Mouse (Mus musculus) embryonic facial prominence, embryonic 15.5 days (tissue): ENCODE measurements at regions not wholly inside any gene's neighbourhood (a gene's known extent, or its start where the extent isn't known, plus 50 kb on each side); places are given as distances from the start of the nearest gene placed in this dataset.

Experiments used
- ATAC-seq: fragments of 200-750 bp; cut with Nextera tagmentation; 2 replicates; pipeline ENCODE4 v1.8.0; 2017; ENCODE audit warnings: low read depth, moderate TSS enrichment; ENCODE audit not compliant: insufficient number of reproducible peaks, low FRiP score, low TSS enrichment
- H3K27ac ChIP-seq: fragments of 300-500 bp; sonication (generic); replicated peaks from 2 replicates; pipeline ENCODE4 v1.5.1; 2015; ENCODE audit warnings: mild to moderate bottlenecking, inconsistent platforms
- H3K27me3 ChIP-seq: fragments of 300-500 bp; sonication (generic); 2 replicates; pipeline ENCODE4 v1.6.1; 2015; ENCODE audit warnings: inconsistent platforms
- H3K36me3 ChIP-seq: fragments of 300-500 bp; sonication (generic); 2 replicates; pipeline ENCODE4 v1.6.1; 2015; ENCODE audit warnings: mild to moderate bottlenecking, inconsistent platforms
- H3K4me1 ChIP-seq: fragments of 300-500 bp; sonication (generic); 2 replicates; pipeline ENCODE4 v1.6.1; 2015; ENCODE audit warnings: inconsistent platforms
- H3K4me2 ChIP-seq: fragments of 300-500 bp; sonication (generic); replicated peaks from 2 replicates; pipeline ENCODE4 v1.6.1; 2015; ENCODE audit warnings: mild to moderate bottlenecking, inconsistent platforms
- H3K4me3 ChIP-seq: fragments of 300-500 bp; sonication (generic); replicated peaks from 2 replicates; pipeline ENCODE4 v1.5.1; 2015; ENCODE audit warnings: mild to moderate bottlenecking, inconsistent platforms
- H3K9ac ChIP-seq: fragments of 300-500 bp; sonication (generic); 2 replicates; pipeline ENCODE4 v1.6.1; 2015; ENCODE audit warnings: inconsistent platforms
- H3K9me3 ChIP-seq: fragments of 300-500 bp; sonication (generic); replicated peaks from 2 replicates; pipeline ENCODE4 v1.6.1; 2016; ENCODE audit warnings: inconsistent platforms
- WGBS: fragments of 180-500 bp; shearing (Covaris S2); methylation state at CpG from one replicate; pipeline ENCODE4 v1.1.7; 2015; 5-methylcytosine and 5-hydroxymethylcytosine counted together

GRCm38 (mm10) chr13:26026386-26026785 lies 743.6 kb downstream of the Hdgfl1 start:
- Histone ChIP-seq H3K27ac (no peak overlapping the region), H3K9me3 (no peaks in the 10 kb centered on the region), H3K4me3 (no peak overlapping the region), H3K9ac (no peak overlapping the region), H3K27me3 (no peaks in the 10 kb centered on the region), H3K4me1 (no peaks in the 10 kb centered on the region), H3K4me2 (no peak overlapping the region), H3K36me3 (no peaks in the 10 kb centered on the region)
- ATAC-seq = no peak
- WGBS = 54% methylated on average over 3 of the region's 3 CpGs

GRCm38 (mm10) chr13:26024696-26025095 lies 745.3 kb downstream of the Hdgfl1 start:
- H3K4me1 ChIP-seq = no peaks in the 10 kb centered on the region
- no peaks in the 10 kb centered on the region for H3K9me3 ChIP-seq
- no peak overlapping the region for H3K27ac ChIP-seq
- no peaks in the 10 kb centered on the region for H3K36me3 ChIP-seq
- H3K27me3 ChIP-seq = no peaks in the 10 kb centered on the region
- H3K9ac ChIP-seq = no peak overlapping the region
- ATAC-seq = no peak
- no peak overlapping the region for H3K4me3 ChIP-seq
- no peak overlapping the region for H3K4me2 ChIP-seq

GRCm38 (mm10) chr13:26020491-26020890 lies 749.5 kb downstream of the Hdgfl1 start:
- Histone ChIP-seq H3K9ac (no peak overlapping the region), H3K9me3 (no peaks in the 10 kb centered on the region), H3K36me3 (no peaks in the 10 kb centered on the region), H3K27ac (no peak overlapping the region), H3K4me3 (no peak overlapping the region), H3K4me1 (no peaks in the 10 kb centered on the region), H3K27me3 (no peaks in the 10 kb centered on the region), H3K4me2 (no peak overlapping the region)
- 79% methylated on average over 2 of the region's 2 CpGs for WGBS
- ATAC-seq = no peak

- no peak for ATAC-seq
- Histone ChIP-seq H3K36me3 (no peaks in the 10 kb centered on the region), H3K4me3 (no peak overlapping the region), H3K27ac (no peak overlapping the region), H3K4me1 (no peaks in the 10 kb centered on the region), H3K4me2 (no peak overlapping the region), H3K9me3 (no peaks in the 10 kb centered on the region), H3K27me3 (no peaks in the 10 kb centered on the region), H3K9ac (no peak overlapping the region)
- 75% methylated on average over 1 of the region's 1 CpGs for WGBS
Observed at GRCm38 (mm10) chr13:26009131-26009530, 738.8 kb upstream of the Nrsn1 start.

- Histone ChIP-seq H3K4me2 (no peak overlapping the region), H3K9me3 (no peaks in the 10 kb centered on the region), H3K36me3 (no peaks in the 10 kb centered on the region), H3K4me1 (no peaks in the 10 kb centered on the region), H3K4me3 (no peak overlapping the region), H3K27me3 (no peaks in the 10 kb centered on the region), H3K27ac (no peak overlapping the region), H3K9ac (no peak overlapping the region)
- 76% methylated on average over 7 of the region's 7 CpGs for WGBS
- no peak for ATAC-seq
Observed at GRCm38 (mm10) chr13:26004768-26005560, 734.7 kb upstream of the Nrsn1 start.

- 63% methylated on average over 1 of the region's 1 CpGs for WGBS
Observed at GRCm38 (mm10) chr13:25993526-25993925, 723.2 kb upstream of the Nrsn1 start.

GRCm38 (mm10) chr13:25989067-25989756 lies 718.9 kb upstream of the Nrsn1 start:
- WGBS = 65% methylated on average over 5 of the region's 5 CpGs

More at GRCm38 (mm10) chr13:25993526-25993925, 723.2 kb upstream of the Nrsn1 start:
- H3K4me2 ChIP-seq = no peak overlapping the region
- H3K9me3 ChIP-seq = no peaks in the 10 kb centered on the region
- H3K36me3 ChIP-seq = no peaks in the 10 kb centered on the region
- no peaks in the 10 kb centered on the region for H3K27me3 ChIP-seq
- ATAC-seq = no peak
- no peak overlapping the region for H3K9ac ChIP-seq
- H3K4me3 ChIP-seq = no peak overlapping the region
- no peak overlapping the region for H3K27ac ChIP-seq
- no peaks in the 10 kb centered on the region for H3K4me1 ChIP-seq

GRCm38 (mm10) chr13:25984535-25984934 lies 714.2 kb upstream of the Nrsn1 start:
- H3K4me1 ChIP-seq = no peaks in the 10 kb centered on the region
- no peak overlapping the region for H3K4me3 ChIP-seq
- no peaks in the 10 kb centered on the region for H3K9me3 ChIP-seq
- 75% methylated on average over 1 of the region's 1 CpGs for WGBS
- H3K36me3 ChIP-seq = no peaks in the 10 kb centered on the region
- no peak overlapping the region for H3K27ac ChIP-seq
- H3K9ac ChIP-seq = no peak overlapping the region
- no peak overlapping the region for H3K4me2 ChIP-seq
- no peak for ATAC-seq
- H3K27me3 ChIP-seq = no peaks in the 10 kb centered on the region

More at GRCm38 (mm10) chr13:25989067-25989756, 718.9 kb upstream of the Nrsn1 start:
- Histone ChIP-seq H3K4me3 (no peak overlapping the region), H3K27me3 (no peaks in the 10 kb centered on the region), H3K9ac (no peak overlapping the region), H3K4me1 (no peaks in the 10 kb centered on the region), H3K36me3 (no peaks in the 10 kb centered on the region), H3K4me2 (no peak overlapping the region), H3K9me3 (no peaks in the 10 kb centered on the region), H3K27ac (no peak overlapping the region)
- no peak for ATAC-seq

GRCm38 (mm10) chr13:25983659-25984058 lies 713.4 kb upstream of the Nrsn1 start:
- no peaks in the 10 kb centered on the region for H3K36me3 ChIP-seq
- no peak for ATAC-seq
- H3K27ac ChIP-seq = no peak overlapping the region
- no peaks in the 10 kb centered on the region for H3K4me1 ChIP-seq
- no peaks in the 10 kb centered on the region for H3K27me3 ChIP-seq
- no peaks in the 10 kb centered on the region for H3K9me3 ChIP-seq
- no peak overlapping the region for H3K9ac ChIP-seq
- no peak overlapping the region for H3K4me3 ChIP-seq
- H3K4me2 ChIP-seq = no peak overlapping the region
- WGBS = 64% methylated on average over 1 of the region's 1 CpGs

- WGBS = 69% methylated on average over 1 of the region's 1 CpGs
Observed at GRCm38 (mm10) chr13:25978648-25979047, 708.3 kb upstream of the Nrsn1 start.

GRCm38 (mm10) chr13:25958592-25958991 lies 688.3 kb upstream of the Nrsn1 start:
- Histone ChIP-seq H3K9ac (no peak overlapping the region), H3K4me2 (no peak overlapping the region), H3K4me3 (no peak overlapping the region), H3K4me1 (no peaks in the 10 kb centered on the region), H3K27me3 (no peaks in the 10 kb centered on the region), H3K27ac (no peak overlapping the region), H3K9me3 (no peaks in the 10 kb centered on the region), H3K36me3 (no peaks in the 10 kb centered on the region)
- ATAC-seq = no peak

More at GRCm38 (mm10) chr13:25978648-25979047, 708.3 kb upstream of the Nrsn1 start:
- no peaks in the 10 kb centered on the region for H3K36me3 ChIP-seq
- no peaks in the 10 kb centered on the region for H3K9me3 ChIP-seq
- H3K9ac ChIP-seq = no peak overlapping the region
- no peak overlapping the region for H3K4me2 ChIP-seq
- ATAC-seq = no peak
- no peaks in the 10 kb centered on the region for H3K27me3 ChIP-seq
- H3K27ac ChIP-seq = no peak overlapping the region
- H3K4me3 ChIP-seq = no peak overlapping the region
- no peaks in the 10 kb centered on the region for H3K4me1 ChIP-seq

- H3K4me1 ChIP-seq = no peaks in the 10 kb centered on the region
- no peak for ATAC-seq
- no peaks in the 10 kb centered on the region for H3K9me3 ChIP-seq
- no peaks in the 10 kb centered on the region for H3K36me3 ChIP-seq
- H3K4me3 ChIP-seq = no peak overlapping the region
- H3K27me3 ChIP-seq = no peaks in the 10 kb centered on the region
- H3K27ac ChIP-seq = no peak overlapping the region
- no peak overlapping the region for H3K9ac ChIP-seq
- no peak overlapping the region for H3K4me2 ChIP-seq
- whole genome bisulfite sequencing = 83% methylated on average over 4 of the region's 4 CpGs
Observed at GRCm38 (mm10) chr13:25958153-25958466, 687.8 kb upstream of the Nrsn1 start.
